Mouse (Mus musculus) hindbrain, embryonic 10.5 days (tissue): Measurements from ENCODE around the gene Ccnb1. TPM values are rescaled to one million over a fixed set of nuclear protein-coding genes. Genes with fewer than 3 reads are reported as not detected.

Experiments used
- polyA plus RNA-seq: library from polyadenylated mRNA; unstranded; fragments of >200 nt; fragmentation: Nextera tagmentation; extraction: Ambion mirVana; gene quantifications from 2 replicates; pipeline ENCODE4 v1.2.1, GENCODE M21; 2016

Ccnb1 gene
- polyA plus RNA-seq, 1 experiment from 2014 or later: 321 TPM

Other genes starting within 250 kb of the Ccnb1 start
- 4.4 TPM in 2 replicates for gene Ocln, start 233.9 kb downstream of the Ccnb1 start, polyA plus RNA-seq
- 2.8 and 4.6 TPM in 2 replicates for gene Marveld2, start 169.6 kb downstream of the Ccnb1 start, polyA plus RNA-seq
- gene Ak6, start 135.6 kb downstream of the Ccnb1 start, polyA plus RNA-seq: 336 and 348 TPM in 2 replicates
- 16.7 and 22.2 TPM in 2 replicates for gene Rad17, start 135.5 kb downstream of the Ccnb1 start, polyA plus RNA-seq
- gene Taf9, start 135.0 kb downstream of the Ccnb1 start, polyA plus RNA-seq: 20.8 and 30.2 TPM in 2 replicates
- gene Ccdc125, start 116.9 kb downstream of the Ccnb1 start, polyA plus RNA-seq: 2.2 and 3.0 TPM in 2 replicates
- 83.0 and 96.7 TPM in 2 replicates for gene Cdk7, start 55.6 kb downstream of the Ccnb1 start, polyA plus RNA-seq
- 146 and 147 TPM in 2 replicates for gene Mrps36, start 41.9 kb downstream of the Ccnb1 start, polyA plus RNA-seq
- 51.5 and 57.8 TPM in 2 replicates for gene Cenph, start 10.7 kb downstream of the Ccnb1 start, polyA plus RNA-seq
- gene Slc30a5, start 46.9 kb upstream of the Ccnb1 start, polyA plus RNA-seq: 33.0 and 36.4 TPM in 2 replicates